Mouse (Mus musculus) duodenum, adult 2 months (tissue): ENCODE data around the gene Gm17657. TPM values are rescaled to one million over a fixed set of nuclear protein-coding genes. Genes with fewer than 3 reads are reported as not detected.

ENCODE experiments used
- polyA plus RNA-seq: library from polyadenylated mRNA; depleted of rRNA; stranded (reverse); fragments of >200 nt; gene quantifications from 2 replicates; pipeline ENCODE4 v1.2.3, GENCODE M21; 2012; ENCODE audit warnings: low replicate concordance; rRNA removed

The Gm17657 gene
- not detected in 2 replicates for polyA plus RNA-seq

DNA sequence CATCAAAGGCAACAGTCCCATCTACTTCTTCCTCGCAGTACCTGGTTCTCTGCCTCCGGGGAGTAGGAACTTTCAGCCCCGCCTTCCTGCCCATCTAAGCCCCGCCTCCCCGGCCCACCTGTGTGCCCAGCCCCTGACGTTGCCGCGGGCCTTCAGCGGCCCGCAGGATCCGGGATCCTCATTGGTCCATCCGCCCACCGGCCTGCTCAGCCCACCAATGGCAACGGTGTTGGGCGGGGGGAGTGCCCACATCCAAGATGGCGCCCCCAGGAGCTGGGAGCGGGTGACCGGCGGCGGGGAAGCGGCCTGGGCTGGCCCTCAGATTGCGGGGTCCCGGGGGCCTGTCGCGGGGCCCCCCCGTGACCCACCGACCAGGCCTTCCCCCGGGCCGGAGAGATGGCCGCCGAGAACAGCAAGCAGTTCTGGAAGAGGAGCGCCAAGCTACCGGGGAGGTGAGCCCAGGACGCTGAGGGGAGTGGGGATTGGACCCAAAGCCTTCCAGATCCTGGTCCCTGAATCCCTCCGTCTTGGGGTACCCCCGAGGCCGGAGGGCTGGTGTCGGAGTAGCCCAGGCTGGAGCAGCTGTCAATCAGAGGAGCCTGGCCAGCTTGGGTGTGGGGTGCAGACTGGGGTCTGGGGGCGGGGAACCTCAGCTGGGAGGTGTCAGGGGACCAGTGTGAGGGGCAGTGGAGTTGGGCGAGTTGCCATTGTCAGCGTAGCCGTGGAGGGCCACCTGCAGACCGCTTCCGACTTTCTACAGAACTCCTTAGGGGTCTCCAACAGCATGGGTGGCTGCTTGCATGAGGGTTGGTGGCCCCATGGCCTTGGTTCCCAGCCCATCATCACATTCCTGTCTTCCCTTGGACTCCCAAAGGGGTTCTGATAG is at the start of gene Gm17657, which contains the start of gene Tbc1d22b:
Gm17657 (minus strand) TSS at position 96 of the 886 bp plus-strand sequence.
Tbc1d22b (plus strand) TSS at position 243 of the 886 bp plus-strand sequence.

DNA sequence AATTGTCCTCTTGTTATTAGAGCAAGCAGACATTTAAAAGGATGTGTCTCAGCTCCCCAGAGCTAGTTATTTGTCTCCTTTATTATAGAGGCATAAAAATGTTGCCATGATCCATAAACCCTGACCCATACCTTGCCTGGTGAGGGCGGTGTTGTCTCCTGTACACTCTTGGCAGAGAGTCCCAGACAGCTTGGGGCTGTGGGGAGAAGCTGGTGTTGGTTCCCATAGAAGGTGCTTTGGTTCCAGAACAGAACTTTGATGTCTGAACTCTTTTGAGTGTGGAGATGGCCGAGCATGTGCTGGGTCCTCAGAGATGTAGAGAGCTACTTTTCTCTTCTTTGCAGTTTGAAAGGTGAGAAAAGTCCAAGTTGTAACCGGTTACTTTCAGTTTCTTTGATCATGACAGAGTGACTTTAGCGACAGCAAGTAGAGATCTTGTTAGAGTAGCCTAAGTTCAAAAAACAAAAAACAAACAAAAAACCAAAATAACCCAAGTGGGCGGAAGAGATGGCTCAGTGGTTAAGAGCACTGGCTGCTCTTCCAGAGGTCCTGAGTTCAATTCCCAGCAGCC is 2.8 kb upstream of the Gm17657 start, which contains the start of gene Tmem217:
Tmem217 (minus strand) TSS at position 224 of the 571 bp plus-strand sequence.

DNA sequence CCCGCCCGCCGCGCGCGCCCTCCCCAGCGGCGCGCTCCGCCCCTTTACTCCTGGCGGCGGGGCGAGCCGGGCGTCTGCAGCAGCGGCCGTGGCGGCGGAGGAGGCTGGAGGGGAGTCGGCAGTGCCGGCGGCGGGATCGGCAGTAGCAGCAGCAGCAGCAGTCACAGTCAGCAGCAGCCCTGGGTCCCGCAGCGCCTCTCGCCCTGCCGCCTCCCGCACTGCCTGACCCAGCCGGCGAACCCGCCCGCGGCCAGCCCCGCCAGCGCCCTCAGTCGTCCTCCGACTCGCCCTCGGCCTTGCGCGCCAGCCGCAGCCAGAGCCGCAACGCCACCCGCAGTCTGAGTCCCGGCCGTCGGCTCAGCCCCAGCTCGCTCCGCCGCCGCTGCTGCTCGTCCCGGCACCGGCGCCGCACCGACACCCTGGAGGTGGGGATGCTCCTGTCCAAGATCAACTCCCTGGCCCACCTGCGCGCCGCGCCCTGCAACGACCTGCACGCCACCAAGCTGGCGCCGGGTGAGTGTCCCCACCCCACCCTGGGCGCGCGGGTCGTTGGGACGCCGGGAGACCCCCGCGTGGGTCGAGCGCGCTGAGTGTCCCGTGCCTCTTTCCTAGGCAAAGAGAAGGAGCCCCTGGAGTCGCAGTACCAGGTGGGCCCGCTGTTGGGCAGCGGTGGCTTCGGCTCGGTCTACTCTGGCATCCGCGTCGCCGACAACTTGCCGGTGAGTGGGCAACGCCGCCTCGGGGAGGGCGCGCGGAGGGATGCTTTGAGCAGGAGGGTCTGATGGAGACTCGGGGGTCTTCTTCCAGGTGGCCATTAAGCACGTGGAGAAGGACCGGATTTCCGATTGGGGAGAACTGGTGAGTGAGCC is 58.5 kb downstream of the Gm17657 start, which contains the start of gene Pim1:
Pim1 (plus strand) TSS at position 41 of the 869 bp plus-strand sequence.

Other genes with a start within 250 kb of the Gm17657 start
- gene Pi16, start 232.0 kb downstream of the Gm17657 start, polyA plus RNA-seq = 1.0 and 2.4 TPM in 2 replicates
- 165 and 261 TPM in 2 replicates for gene Mtch1, start 201.7 kb downstream of the Gm17657 start, polyA plus RNA-seq
- gene Fgd2, start 188.7 kb downstream of the Gm17657 start, polyA plus RNA-seq = 12.8 and 22.0 TPM in 2 replicates
- gene Pim1, start 58.9 kb downstream of the Gm17657 start, polyA plus RNA-seq = 59.8 and 198 TPM in 2 replicates
- gene Tbc1d22b, start 147 bp upstream of the Gm17657 start, polyA plus RNA-seq = 22.1 and 27.2 TPM in 2 replicates
- gene Tmem217, start 2.7 kb upstream of the Gm17657 start, polyA plus RNA-seq = not detected in 2 replicates
- gene Rnf8, start 65.2 kb upstream of the Gm17657 start, polyA plus RNA-seq = 12.4 and 14.7 TPM in 2 replicates
- gene Gm28043, start 65.2 kb upstream of the Gm17657 start, polyA plus RNA-seq = 0.08 and 0.20 TPM in 2 replicates
- gene Cmtr1, start 111.0 kb upstream of the Gm17657 start, polyA plus RNA-seq = 9.2 and 10.1 TPM in 2 replicates
- gene Ccdc167, start 167.4 kb upstream of the Gm17657 start, polyA plus RNA-seq = 1.9 and 3.7 TPM in 2 replicates